Mouse (Mus musculus) hindbrain, embryonic 15.5 days (tissue): ENCODE results near the gene Ly6g6d. TPM values are rescaled to one million over a fixed set of nuclear protein-coding genes. Genes with fewer than 3 reads are reported as not detected.
"Not testable (repeated sequence)": the region's sequence is repeated elsewhere in the genome, so short reads cannot be mapped to it uniquely, and the experiment has no call there.

Source experiments
- ATAC-seq: fragments of 200-750 bp; cut with Nextera tagmentation; 2 replicates; pipeline ENCODE4 v1.8.0; 2017; ENCODE audit warnings: low read depth, moderate number of reproducible peaks, moderate TSS enrichment; ENCODE audit not compliant: low FRiP score
- H3K27ac ChIP-seq: fragments of 300-500 bp; sonication (generic); replicated peaks from 2 replicates; pipeline ENCODE4 v1.5.1; 2015; ENCODE audit warnings: mild to moderate bottlenecking, inconsistent platforms
- H3K27me3 ChIP-seq: fragments of 300-500 bp; sonication (generic); 2 replicates; pipeline ENCODE4 v1.6.1; 2015; ENCODE audit warnings: control low read depth, inconsistent platforms
- H3K36me3 ChIP-seq: fragments of 300-500 bp; sonication (generic); 2 replicates; pipeline ENCODE4 v1.6.1; 2015; ENCODE audit warnings: control low read depth, inconsistent platforms
- H3K4me1 ChIP-seq: fragments of 300-500 bp; sonication (generic); replicated peaks from 2 replicates; pipeline ENCODE4 v1.6.1; 2015; ENCODE audit warnings: control low read depth, inconsistent platforms
- H3K4me2 ChIP-seq: fragments of 300-500 bp; sonication (generic); 2 replicates; pipeline ENCODE4 v1.6.1; 2015; ENCODE audit warnings: moderate library complexity, mild to moderate bottlenecking, inconsistent platforms
- H3K4me3 ChIP-seq: fragments of 300-500 bp; sonication (generic); 2 replicates; pipeline ENCODE4 v1.5.1; 2015; ENCODE audit warnings: mild to moderate bottlenecking, inconsistent platforms
- H3K9ac ChIP-seq: fragments of 300-500 bp; sonication (generic); 2 replicates; pipeline ENCODE4 v1.6.1; 2015; ENCODE audit warnings: inconsistent platforms
- H3K9me3 ChIP-seq: fragments of 300-500 bp; sonication (generic); 2 replicates; pipeline ENCODE4 v1.6.1; 2016; ENCODE audit warnings: control low read depth, inconsistent platforms
- WGBS: fragments of 180-500 bp; shearing (Covaris S2); methylation state at CpG from one replicate; pipeline ENCODE4 v1.1.7; 2015; 5-methylcytosine and 5-hydroxymethylcytosine counted together
- polyA plus RNA-seq: library from polyadenylated mRNA; unstranded; fragments of >200 nt; fragmentation: Nextera tagmentation; extraction: Ambion mirVana; gene quantifications from 2 replicates; pipeline ENCODE4 v1.2.1, GENCODE M21; 2015

Gene Ly6g6d
- 1.2 and 1.8 TPM in 2 replicates for polyA plus RNA-seq

- H3K4me3 ChIP-seq, result peak within 1 kb of the TSS; percentile 20
- H3K9me3 ChIP-seq, result no peaks in the 10 kb centered on the region
- peak within 1 kb of the TSS; percentile 49 for H3K4me2 ChIP-seq
- peaks cover 8% of the 10 kb centered on the region; the same call in 1 of the 2 replicates for H3K4me1 ChIP-seq
- H3K36me3 ChIP-seq, result no peaks in the 10 kb centered on the region
- ATAC-seq, result no peak
- peak within 1 kb of the TSS; percentile 10; the same call in 1 of the 2 replicates for H3K9ac ChIP-seq
- no peaks in the 10 kb centered on the region for H3K27me3 ChIP-seq
- 18% methylated on average over 14 of the region's 14 CpGs for WGBS
- H3K27ac ChIP-seq, result no peak within 1 kb of the TSS
Observed at GRCm38 (mm10) chr17:35077786-35078233, at the start of gene Ly6g6d. Ly6g6d (minus strand) TSS chr17:35078065.

- ATAC-seq, result no peak
- Histone ChIP-seq H3K9me3 (no peaks in the 10 kb centered on the region), H3K27ac (peak overlapping the region; percentile 72), H3K9ac (peak overlapping the region; percentile 60), H3K36me3 (peaks cover 15% of the 10 kb centered on the region), H3K4me2 (peak overlapping the region; percentile 67), H3K4me3 (peak overlapping the region; percentile 54), H3K4me1 (peaks cover 43% of the 10 kb centered on the region), H3K27me3 (no peaks in the 10 kb centered on the region)
- WGBS, result 74% methylated on average over 13 of the region's 13 CpGs
Observed at GRCm38 (mm10) chr17:35127017-35127416, 49.2 kb upstream of the Ly6g6d start.

- under 1% methylated on average over 36 of the region's 36 CpGs for WGBS
- peak within 1 kb of the TSS; percentile 60 for H3K9ac ChIP-seq
- ATAC-seq, result peak; percentile 49
- peaks cover 15% of the 10 kb centered on the region for H3K36me3 ChIP-seq
- no peaks in the 10 kb centered on the region for H3K9me3 ChIP-seq
- H3K4me3 ChIP-seq, result peak within 1 kb of the TSS; percentile 54
- peaks cover 44% of the 10 kb centered on the region for H3K4me1 ChIP-seq
- no peaks in the 10 kb centered on the region for H3K27me3 ChIP-seq
- peak within 1 kb of the TSS; percentile 72 for H3K27ac ChIP-seq
- H3K4me2 ChIP-seq, result peak within 1 kb of the TSS; percentile 67
Observed at GRCm38 (mm10) chr17:35126206-35126611, 48.3 kb upstream of the Ly6g6d start, which contains the start of gene D17H6S53E. D17H6S53E (plus strand) TSS chr17:35126373.

GRCm38 (mm10) chr17:35125578-35125977, 47.7 kb upstream of the Ly6g6d start:
- H3K27me3 ChIP-seq, result no peaks in the 10 kb centered on the region

GRCm38 (mm10) chr17:35125081-35125480, 47.2 kb upstream of the Ly6g6d start:
- H3K9ac ChIP-seq, result no peak overlapping the region
- WGBS, result 86% methylated on average over 1 of the region's 1 CpGs

More at GRCm38 (mm10) chr17:35125578-35125977, 47.7 kb upstream of the Ly6g6d start:
- H3K4me3 ChIP-seq, result peak overlapping the region; percentile 54
- no peak for ATAC-seq
- H3K4me2 ChIP-seq, result peak overlapping the region; percentile 67
- WGBS, result 40% methylated on average over 6 of the region's 6 CpGs
- H3K27ac ChIP-seq, result no peak overlapping the region
- H3K36me3 ChIP-seq, result peaks cover 15% of the 10 kb centered on the region
- no peaks in the 10 kb centered on the region for H3K9me3 ChIP-seq
- peak overlapping the region; percentile 60 for H3K9ac ChIP-seq
- H3K4me1 ChIP-seq, result peaks cover 46% of the 10 kb centered on the region

GRCm38 (mm10) chr17:35124261-35124896, 46.5 kb upstream of the Ly6g6d start:
- peaks cover 57% of the 10 kb centered on the region for H3K4me1 ChIP-seq
- not testable (repeated sequence) for H3K9ac ChIP-seq, H3K4me3 ChIP-seq, H3K27ac ChIP-seq, H3K4me2 ChIP-seq, H3K9me3 ChIP-seq, ATAC-seq, H3K27me3 ChIP-seq
- 91% methylated on average over 12 of the region's 12 CpGs for WGBS
- H3K36me3 ChIP-seq, result peaks cover 13% of the 10 kb centered on the region

More at GRCm38 (mm10) chr17:35125081-35125480, 47.2 kb upstream of the Ly6g6d start:
- Histone ChIP-seq H3K4me1 (peaks cover 51% of the 10 kb centered on the region), H3K36me3 (peaks cover 15% of the 10 kb centered on the region), H3K9me3 (no peaks in the 10 kb centered on the region), H3K4me2 (peak overlapping the region; percentile 67; the same call in 1 of the 2 replicates), H3K4me3 (no peak overlapping the region; the same call in 1 of the 2 replicates), H3K27me3 (no peaks in the 10 kb centered on the region), H3K27ac (no peak overlapping the region)
- no peak for ATAC-seq

- not testable (repeated sequence) for H3K4me2 ChIP-seq, H3K9me3 ChIP-seq, H3K27ac ChIP-seq, H3K9ac ChIP-seq, H3K4me3 ChIP-seq, H3K27me3 ChIP-seq, ATAC-seq
- Histone ChIP-seq H3K36me3 (peaks cover 22% of the 10 kb centered on the region), H3K4me1 (peaks cover 52% of the 10 kb centered on the region)
- WGBS, result 93% methylated on average over 9 of the region's 9 CpGs
Observed at GRCm38 (mm10) chr17:35123287-35123686, 45.4 kb upstream of the Ly6g6d start.

- H3K4me3 ChIP-seq, result peak within 1 kb of the TSS; percentile 99
- H3K4me2 ChIP-seq, result peak within 1 kb of the TSS; percentile 81
- peak within 1 kb of the TSS; percentile 93 for H3K9ac ChIP-seq
- no peaks in the 10 kb centered on the region for H3K27me3 ChIP-seq
- peaks cover 32% of the 10 kb centered on the region for H3K36me3 ChIP-seq
- H3K9me3 ChIP-seq, result no peaks in the 10 kb centered on the region
- ATAC-seq, result no peak
- peaks cover 41% of the 10 kb centered on the region for H3K4me1 ChIP-seq
- H3K27ac ChIP-seq, result peak within 1 kb of the TSS; percentile 91
- under 1% methylated on average over 19 of the region's 19 CpGs for WGBS
Observed at GRCm38 (mm10) chr17:35121871-35122303, 44.0 kb upstream of the Ly6g6d start, which contains the start of gene Csnk2b. Csnk2b (minus strand) TSS chr17:35122053.

- Histone ChIP-seq H3K9ac (peak within 1 kb of the TSS; percentile 93), H3K27ac (peak within 1 kb of the TSS; percentile 91), H3K4me3 (peak within 1 kb of the TSS; percentile 99), H3K9me3 (no peaks in the 10 kb centered on the region), H3K36me3 (peaks cover 36% of the 10 kb centered on the region), H3K27me3 (no peaks in the 10 kb centered on the region), H3K4me1 (peaks cover 35% of the 10 kb centered on the region), H3K4me2 (peak within 1 kb of the TSS; percentile 81)
- peak; percentile 95 for ATAC-seq
- under 1% methylated on average over 50 of the region's 50 CpGs for WGBS
Observed at GRCm38 (mm10) chr17:35121143-35121799, 43.4 kb upstream of the Ly6g6d start, which contains the start of gene Gpank1. Gpank1 (plus strand) TSS chr17:35121455.

GRCm38 (mm10) chr17:35120745-35121142, 42.9 kb upstream of the Ly6g6d start:
- no peak for ATAC-seq
- Histone ChIP-seq H3K4me3 (peak overlapping the region; percentile 99), H3K27me3 (no peaks in the 10 kb centered on the region), H3K4me1 (peaks cover 32% of the 10 kb centered on the region), H3K4me2 (peak overlapping the region; percentile 81), H3K9ac (peak overlapping the region; percentile 93), H3K27ac (peak overlapping the region; percentile 83), H3K9me3 (no peaks in the 10 kb centered on the region), H3K36me3 (peaks cover 41% of the 10 kb centered on the region)
- WGBS, result under 1% methylated on average over 33 of the region's 33 CpGs

- H3K9me3 ChIP-seq, result no peaks in the 10 kb centered on the region
- peaks cover 9% of the 10 kb centered on the region for H3K4me1 ChIP-seq
- H3K36me3 ChIP-seq, result peaks cover 47% of the 10 kb centered on the region
- H3K27ac ChIP-seq, result no peak within 1 kb of the TSS
- H3K9ac ChIP-seq, result no peak within 1 kb of the TSS
- 87% methylated on average over 8 of the region's 8 CpGs for WGBS
- H3K4me3 ChIP-seq, result no peak within 1 kb of the TSS
- H3K4me2 ChIP-seq, result no peak within 1 kb of the TSS
- H3K27me3 ChIP-seq, result no peaks in the 10 kb centered on the region
- ATAC-seq, result no peak
Observed at GRCm38 (mm10) chr17:35115046-35116019, 37.5 kb upstream of the Ly6g6d start, which contains the start of gene Ly6g5b. Ly6g5b (minus strand) TSS chr17:35115428.
